ENCODE assay signal across 8 mouse cellular contexts in genomic region chr11:72576111-72576465, GRCm38 (mm10). TPM values are rescaled to one million over a fixed set of nuclear protein-coding genes. Genes with fewer than 3 reads are reported as not detected.
DNase-seq lines count a peak whose midpoint lies in the region; ATAC-seq and TF ChIP-seq lines count a peak whose summit lies in the region.

No protein-coding gene starts in this region.

- H3K36me3 ChIP-seq in spleen, adult 2 months (ENCODE audit: control insufficient read depth, insufficient read depth, low read length): no peaks in the 10 kb centered on the region
- H3K36me3 ChIP-seq in limb, embryonic 14.5 days (ENCODE audit: control insufficient read depth, insufficient read depth, low read length): no peaks in the 10 kb centered on the region

- peak; percentile 21 for DNase-seq in gastrocnemius, postnatal 10 days
- DNase-seq in gastrocnemius, postnatal 36 days: no peak
- DNase-seq in spleen, adult 2 months (ENCODE audit: low read depth in 1 of 2, low spot score in 2 of 2): no peak
- no peak for DNase-seq in spleen, adult 18-20 months
- DNase-seq in limb, embryonic 14.5 days (ENCODE audit: low spot score): no peak
- peak; percentile 63 for DNase-seq in testis, postnatal 10 days (ENCODE audit: low spot score)
- DNase-seq in adrenal gland, adult 18-20 months (ENCODE audit: low spot score in 2 of 2): no peak
- DNase-seq in layer of hippocampus, postnatal 36 days: no peak

- H3K9ac ChIP-seq in limb, embryonic 14.5 days (ENCODE audit: low read depth, low read length, severe bottlenecking): no peak overlapping the region

- peak overlapping the region; percentile 52; the same call in 1 of the 2 replicates for H3K4me3 ChIP-seq in spleen, adult 2 months (ENCODE audit: extremely low read depth, insufficient read depth, insufficient read length)
- peak overlapping the region; percentile 25 for H3K4me3 ChIP-seq in limb, embryonic 14.5 days (replicated peaks; ENCODE audit: low read length)

- TF ChIP-seq CTCF in spleen, adult 2 months (IDR thresholded peaks at IDR 0.05; ENCODE audit: extremely low read depth, insufficient read depth, insufficient read length, insufficient replicate concordance): no peak

- intact Hi-C loops in gastrocnemius, postnatal 36 days (cut with DNase I): no loop called here

- H3K27me3 ChIP-seq in spleen, adult 2 months (ENCODE audit: control insufficient read depth, insufficient read depth, low read length): no peaks in the 10 kb centered on the region
- no peaks in the 10 kb centered on the region for H3K27me3 ChIP-seq in limb, embryonic 14.5 days (ENCODE audit: control insufficient read depth, insufficient read depth, low read length)

- H3K4me2 ChIP-seq in limb, embryonic 14.5 days (replicated peaks; ENCODE audit: low read depth, low read length, severe bottlenecking): peak overlapping the region; percentile 37

- H3K4me1 ChIP-seq in spleen, adult 2 months (ENCODE audit: control insufficient read depth, insufficient read depth, insufficient read length): no peaks in the 10 kb centered on the region
- H3K4me1 ChIP-seq in limb, embryonic 14.5 days (ENCODE audit: control insufficient read depth, insufficient read depth, low read length): no peaks in the 10 kb centered on the region; the same call in 1 of the 2 replicates

- no peak for ATAC-seq in limb, embryonic 14.5 days (ENCODE audit: low FRiP score, low read depth)

- no peaks in the 10 kb centered on the region for H3K9me3 ChIP-seq in limb, embryonic 14.5 days (ENCODE audit: control insufficient read depth, low read length)

- TF ChIP-seq POLR2A in spleen, adult 2 months (IDR thresholded peaks at IDR 0.05; ENCODE audit: low read depth, low read length): no peak
- TF ChIP-seq POLR2A in limb, embryonic 14.5 days (IDR thresholded peaks at IDR 0.05; ENCODE audit: borderline replicate concordance, extremely low read depth, insufficient read depth, insufficient read length): no peak

- no peak overlapping the region for H3K27ac ChIP-seq in spleen, adult 2 months (ENCODE audit: insufficient read depth, low read length)
- no peak overlapping the region for H3K27ac ChIP-seq in limb, embryonic 14.5 days (replicated peaks; ENCODE audit: low read depth, low read length)

- WGBS in spleen, adult 2 months: 66% methylated on average over 7 of the region's 7 CpGs
- WGBS in limb, embryonic 14.5 days: 17% methylated on average over 7 of the region's 7 CpGs

RNA-seq across cellular contexts. Expression of gene Spns3, which starts 25.8 kb away (rescaled TPM):
- total RNA-seq in gastrocnemius, postnatal 10 days (2021): under 1 TPM; 0.21 to 0.63 TPM
- under 1 TPM; 0.10 to 0.12 TPM for total RNA-seq in gastrocnemius, postnatal 36 days (2021)
- polyA plus RNA-seq in spleen, adult 2 months (2012; rRNA removed): 18.8 and 24.6 TPM in 2 replicates
- 0.41 and 0.50 TPM in 2 replicates for polyA plus RNA-seq in limb, embryonic 14.5 days (2012; rRNA removed)
- 0.62 and 0.68 TPM in 2 replicates for polyA plus RNA-seq in limb, embryonic 14.5 days (2014; fragmentation: Nextera tagmentation; extraction: Ambion mirVana)
- total RNA-seq in adrenal gland, adult 18-20 months (2021): under 1 TPM in 1 of 2 experiments, not detected in 1; 0.22 TPM
- under 1 TPM; 0.25 to 0.30 TPM for total RNA-seq in layer of hippocampus, postnatal 36 days (2021)

RNA-seq across cellular contexts. Expression of gene Ube2g1, which starts 31.0 kb away (rescaled TPM):
- total RNA-seq in gastrocnemius, postnatal 10 days (2021): 10 to 100 TPM; 47.7 to 48.6 TPM
- total RNA-seq in gastrocnemius, postnatal 36 days (2021): 10 to 100 TPM; 81.2 to 85.0 TPM
- 5.1 and 5.3 TPM in 2 replicates for polyA plus RNA-seq in spleen, adult 2 months (2012; rRNA removed)
- polyA plus RNA-seq in limb, embryonic 14.5 days (2012; rRNA removed): 30.4 and 30.5 TPM in 2 replicates
- polyA plus RNA-seq in limb, embryonic 14.5 days (2014; fragmentation: Nextera tagmentation; extraction: Ambion mirVana): 69.7 and 74.8 TPM in 2 replicates
- total RNA-seq in adrenal gland, adult 18-20 months (2021): 10 to 100 TPM; 33.1 to 43.8 TPM
- total RNA-seq in layer of hippocampus, postnatal 36 days (2021): 10 to 100 TPM; 47.7 to 49.7 TPM

Comparison
In these comparisons a context has a peak if more than half of its experiments do, and no peak if none do; other contexts are left out.
1. DNase-seq: peak in gastrocnemius, postnatal 10 days (single experiment) and testis, postnatal 10 days (single experiment); none in gastrocnemius, postnatal 36 days (0 of 2), spleen, adult 2 months (0 of 2), spleen, adult 18-20 months (0 of 2), limb, embryonic 14.5 days (single experiment), adrenal gland, adult 18-20 months (0 of 2) and layer of hippocampus, postnatal 36 days (0 of 2).